11 mouse cellular contexts compared by ENCODE assay signal in genomic region chr1:182227141-182227963, GRCm38 (mm10). TPM values are rescaled to one million over a fixed set of nuclear protein-coding genes. Genes with fewer than 3 reads are reported as not detected.
DNase-seq lines count a peak whose midpoint lies in the region; ATAC-seq and TF ChIP-seq lines count a peak whose summit lies in the region.
"Had no signal": no experiment of that assay in that cellular context is flagged by ENCODE, and none has a peak within 500 bp of the region (broad histone marks: within the 10 kb centered on the region; RNA-seq: fewer than 3 reads in every experiment).

No protein-coding gene starts in this region.

- no peak overlapping the region for H3K4me3 ChIP-seq in heart, embryonic 16.5 days (ENCODE audit: low read length)
- no peak overlapping the region for H3K4me3 ChIP-seq in forebrain, embryonic 12.5 days (replicated peaks)
- H3K4me3 ChIP-seq: hindbrain, embryonic 10.5 days had no signal

- H3K27me3 ChIP-seq in heart, embryonic 16.5 days (ENCODE audit: control insufficient read depth, insufficient read depth, low read length): no peaks in the 10 kb centered on the region
- no peaks in the 10 kb centered on the region for H3K27me3 ChIP-seq in forebrain, embryonic 12.5 days

- intact Hi-C loops in heart, postnatal 25 days (cut with DNase I): no loop called here

- peaks cover 11% of the 10 kb centered on the region for H3K9me3 ChIP-seq in heart, embryonic 16.5 days (replicated peaks; ENCODE audit: control insufficient read depth, low read length)
- H3K9me3 ChIP-seq in forebrain, embryonic 12.5 days: peaks cover 8% of the 10 kb centered on the region

- no peak for TF ChIP-seq POLR2A in brain, embryonic 14.5 days (IDR thresholded peaks at IDR 0.05; ENCODE audit: borderline replicate concordance, extremely low read depth, insufficient read depth, insufficient read length, poor library complexity, severe bottlenecking)

- peak; percentile 7 to 29 for DNase-seq in heart, adult 18-20 months
- DNase-seq in heart, postnatal 25 days (ENCODE audit: low spot score): no peak
- peak; percentile 26 for DNase-seq in brain, embryonic 14.5 days (ENCODE audit: low read depth)
- peak; percentile 47 to 61 for DNase-seq in kidney, postnatal 25 days
- DNase-seq in retina, embryonic 14.5 days (ENCODE audit: low spot score): no peak
- DNase-seq: cerebellum, adult 9-11 months; liver had no signal

- no peaks in the 10 kb centered on the region for H3K36me3 ChIP-seq in heart, embryonic 16.5 days (ENCODE audit: control insufficient read depth, insufficient read depth)
- H3K36me3 ChIP-seq in forebrain, embryonic 12.5 days (replicated peaks): no peaks in the 10 kb centered on the region
- H3K36me3 ChIP-seq: hindbrain, embryonic 10.5 days had no signal

- no peak for TF ChIP-seq CTCF in brain, embryonic 14.5 days (IDR thresholded peaks at IDR 0.05; ENCODE audit: borderline replicate concordance, extremely low read depth, insufficient read depth, insufficient read length)

- H3K9ac ChIP-seq in heart, embryonic 16.5 days (ENCODE audit: low read length): no peak overlapping the region
- H3K9ac ChIP-seq in forebrain, embryonic 12.5 days: no peak overlapping the region

- H3K27ac ChIP-seq in heart, embryonic 16.5 days (ENCODE audit: low read length): no peak overlapping the region; the same call in 1 of the 2 replicates
- H3K27ac ChIP-seq in forebrain, embryonic 12.5 days: no peak overlapping the region
- H3K27ac ChIP-seq: hindbrain, embryonic 10.5 days had no signal

- H3K4me2 ChIP-seq in heart, embryonic 16.5 days (ENCODE audit: low read depth, low read length): no peak overlapping the region
- no peak overlapping the region for H3K4me2 ChIP-seq in forebrain, embryonic 12.5 days

- 44% methylated on average over 12 of the region's 12 CpGs for WGBS in heart, embryonic 16.5 days
- 69% methylated on average over 12 of the region's 12 CpGs for WGBS in forebrain, embryonic 12.5 days

- 0 out of 2 replicates have a peak, but pooled peaks cover 3% of the 10 kb centered on the region for H3K4me1 ChIP-seq in heart, embryonic 16.5 days (ENCODE audit: control insufficient read depth, insufficient read depth, low read length)
- no peaks in the 10 kb centered on the region for H3K4me1 ChIP-seq in forebrain, embryonic 12.5 days
- H3K4me1 ChIP-seq: hindbrain, embryonic 10.5 days had no signal

- 0 out of 2 replicates have a peak, but pooled peaks have one; percentile 23 for ATAC-seq in heart, embryonic 16.5 days (replicated peaks; ENCODE audit: extremely low read depth, insufficient read depth, low FRiP score)
- ATAC-seq in activated CD4-positive, CD25-positive, alpha-beta regulatory T cell, adult 4 months: no peak
- ATAC-seq in forebrain, embryonic 12.5 days (ENCODE audit: low FRiP score): no peak

RNA-seq across cellular contexts. Expression of gene Degs1, which starts 55.3 kb away (rescaled TPM):
- total RNA-seq in heart, adult 18-20 months (2021): 10 to 100 TPM; 59.4 to 62.4 TPM
- 10 to 100 TPM; 54.9 to 60.7 TPM for total RNA-seq in heart, postnatal 25 days (2021)
- 30.3 and 38.9 TPM in 2 replicates for polyA plus RNA-seq in brain, embryonic 14.5 days (2012; rRNA removed)
- 165 and 187 TPM in 2 replicates for polyA plus RNA-seq in heart, embryonic 16.5 days (2015; fragmentation: Nextera tagmentation; extraction: Ambion mirVana)
- polyA plus RNA-seq in activated CD4-positive, CD25-positive, alpha-beta regulatory T cell, adult 4 months (2017; shearing (Covaris generic)): 100 to 1,000 TPM; 109 to 114 TPM
- 53.8 and 58.1 TPM in 2 replicates for polyA plus RNA-seq in forebrain, embryonic 12.5 days (2016; fragmentation: Nextera tagmentation; extraction: Ambion mirVana)

Comparison
In these comparisons a context has a peak if more than half of its experiments do, and no peak if none do; other contexts are left out.
1. DNase-seq: peak in heart, adult 18-20 months (2 of 2), brain, embryonic 14.5 days (single experiment) and kidney, postnatal 25 days (2 of 2); none in heart, postnatal 25 days (single experiment) and retina, embryonic 14.5 days (single experiment).